Mouse (Mus musculus): ENCODE data around the gene Ptprcap. TPM values are rescaled to one million over a fixed set of nuclear protein-coding genes. Genes with fewer than 3 reads are reported as not detected.

Ptprcap gene
- polyA plus RNA-seq, 1 experiment from 2014 or later = 4.8 TPM

DNA sequence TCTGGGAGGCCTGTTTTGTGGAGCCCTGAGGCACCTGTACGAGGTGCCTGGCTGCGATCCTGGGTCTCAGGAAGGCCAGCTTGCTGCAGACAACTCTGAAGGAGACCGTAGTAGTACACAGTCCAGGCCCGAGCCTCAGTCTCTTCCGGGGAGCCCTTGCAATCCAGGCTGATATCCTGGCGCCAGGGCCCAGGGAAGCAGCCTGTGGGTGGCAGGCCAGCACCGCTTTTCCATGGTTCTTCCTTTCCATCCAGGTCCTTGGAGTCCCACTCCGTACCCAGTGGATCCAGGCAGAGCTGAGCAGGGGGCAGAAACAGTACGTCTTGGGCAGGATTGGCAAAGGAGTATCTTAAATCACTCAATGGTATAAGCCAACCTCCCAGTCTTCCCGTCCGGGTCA lies 19.5 kb downstream of the Ptprcap start:
- no peak overlapping the region for H3K9ac ChIP-seq

DNA sequence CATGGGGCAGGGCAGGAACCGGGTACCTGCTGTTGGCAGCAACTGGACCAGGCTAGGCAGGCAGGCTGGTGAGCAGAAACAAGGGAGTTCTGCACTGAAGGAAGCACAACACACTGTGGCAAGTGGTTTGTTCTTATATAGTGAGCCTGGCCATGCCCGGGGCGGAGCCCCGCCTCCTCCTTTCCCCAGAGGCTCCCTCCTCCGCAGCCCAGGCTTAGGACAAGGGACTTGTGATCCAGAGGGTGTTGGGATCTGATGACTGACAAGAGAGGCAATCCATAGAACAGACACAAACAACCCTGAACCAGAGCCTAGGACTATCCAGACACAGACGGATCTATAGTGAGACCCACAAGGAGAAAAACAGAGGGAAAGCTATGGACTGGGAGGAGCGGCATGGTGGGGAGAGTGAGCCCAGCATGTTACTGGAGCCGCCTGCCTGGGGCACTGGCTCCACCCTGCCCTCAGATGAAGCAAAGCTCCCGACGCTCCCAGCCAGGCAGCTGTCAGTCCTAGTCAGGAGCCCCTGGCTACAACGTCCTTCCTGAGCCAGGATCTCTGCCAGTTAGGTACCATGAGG lies 22.1 kb downstream of the Ptprcap start, which contains the start of gene Carns1:
Gene Carns1, minus strand, starts transcription at position 112 of the 580 bp plus-strand sequence.
- Histone ChIP-seq H3K27me3 (no peaks in the 10 kb centered on the region), H3K36me3 (no peaks in the 10 kb centered on the region), H3K9me3 (replicated peaks) (no peaks in the 10 kb centered on the region), H3K27ac (replicated peaks) (peak within 1 kb of the TSS; percentile 24), H3K4me3 (replicated peaks) (0 out of 2 replicates have a peak within 1 kb of the TSS, but pooled peaks have one; percentile 1), H3K9ac (no peak within 1 kb of the TSS), H3K4me2 (replicated peaks) (peak within 1 kb of the TSS; percentile 26), H3K4me1 (peaks cover 26% of the 10 kb centered on the region)
- WGBS = 8% methylated on average over 11 of the region's 11 CpGs
- ATAC-seq (ENCODE audit: insufficient number of reproducible peaks, low FRiP score, low TSS enrichment, low read depth) = peak; percentile 74

More for the DNA sequence above, 19.5 kb downstream of the Ptprcap start:
- no peak overlapping the region for H3K4me2 ChIP-seq (replicated peaks)
- no peak for ATAC-seq (ENCODE audit: insufficient number of reproducible peaks, low FRiP score, low TSS enrichment, low read depth)
- peaks cover 36% of the 10 kb centered on the region for H3K4me1 ChIP-seq
- H3K27ac ChIP-seq (replicated peaks) = no peak overlapping the region
- no peaks in the 10 kb centered on the region for H3K9me3 ChIP-seq (replicated peaks)
- 53% methylated on average over 11 of the region's 11 CpGs for WGBS
- H3K27me3 ChIP-seq = no peaks in the 10 kb centered on the region
- H3K36me3 ChIP-seq = no peaks in the 10 kb centered on the region
- H3K4me3 ChIP-seq (replicated peaks) = no peak overlapping the region

DNA sequence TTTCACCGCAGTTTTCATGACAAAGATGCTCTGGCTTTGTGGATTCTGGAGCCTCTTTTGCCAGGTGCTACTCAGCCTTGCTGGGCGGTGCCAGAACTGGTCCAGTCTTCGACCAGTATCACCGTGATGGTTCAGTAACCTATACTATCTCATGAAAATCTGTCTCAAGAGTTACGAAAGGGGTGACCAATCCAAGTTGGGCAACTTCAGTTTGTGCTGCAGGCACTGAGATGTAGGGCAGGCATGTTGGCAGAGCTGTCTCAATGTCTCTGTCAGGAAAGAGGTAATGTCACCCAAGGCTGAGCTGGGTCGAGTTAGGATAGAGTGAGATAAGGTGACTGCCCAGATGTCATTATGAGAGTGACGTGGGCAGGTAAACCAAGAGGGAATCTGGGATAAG lies 27.0 kb downstream of the Ptprcap start:
- no peaks in the 10 kb centered on the region for H3K36me3 ChIP-seq
- no peak overlapping the region for H3K4me3 ChIP-seq (replicated peaks)
- no peaks in the 10 kb centered on the region for H3K9me3 ChIP-seq (replicated peaks)
- no peak for ATAC-seq (ENCODE audit: insufficient number of reproducible peaks, low FRiP score, low TSS enrichment, low read depth)
- H3K4me2 ChIP-seq (replicated peaks) = no peak overlapping the region
- no peak overlapping the region for H3K27ac ChIP-seq (replicated peaks)
- no peaks in the 10 kb centered on the region for H3K27me3 ChIP-seq
- peaks cover 19% of the 10 kb centered on the region for H3K4me1 ChIP-seq
- no peak overlapping the region for H3K9ac ChIP-seq
- WGBS = 83% methylated on average over 7 of the region's 7 CpGs

DNA sequence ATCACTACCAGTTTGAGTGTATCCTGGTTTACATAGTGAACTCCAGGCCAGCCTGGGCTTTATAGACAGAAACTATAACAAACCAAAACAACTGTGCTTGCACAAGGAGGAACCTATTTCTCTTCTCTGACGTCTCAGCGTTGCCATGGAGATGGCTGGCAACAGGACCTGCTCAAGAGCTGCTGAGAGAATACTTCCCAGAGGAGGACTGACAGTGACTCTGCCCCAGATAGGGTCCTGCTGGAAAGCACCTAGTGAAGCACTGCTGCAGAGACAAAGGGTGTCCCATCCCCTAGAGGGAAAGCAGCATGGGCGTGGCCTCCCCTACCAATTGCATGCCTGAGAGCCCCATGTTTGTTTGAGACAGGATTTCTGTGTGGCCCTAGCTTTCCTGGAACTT lies 28.5 kb downstream of the Ptprcap start:
- ATAC-seq (ENCODE audit: insufficient number of reproducible peaks, low FRiP score, low TSS enrichment, low read depth) = no peak
- H3K9me3 ChIP-seq (replicated peaks) = no peaks in the 10 kb centered on the region
- H3K36me3 ChIP-seq = no peaks in the 10 kb centered on the region
- H3K27ac ChIP-seq (replicated peaks) = no peak overlapping the region
- 41% methylated on average over 3 of the region's 3 CpGs for WGBS
- no peaks in the 10 kb centered on the region for H3K27me3 ChIP-seq
- H3K4me2 ChIP-seq (replicated peaks) = no peak overlapping the region
- H3K4me3 ChIP-seq (replicated peaks) = no peak overlapping the region
- H3K9ac ChIP-seq = no peak overlapping the region
- H3K4me1 ChIP-seq = peaks cover 16% of the 10 kb centered on the region

DNA sequence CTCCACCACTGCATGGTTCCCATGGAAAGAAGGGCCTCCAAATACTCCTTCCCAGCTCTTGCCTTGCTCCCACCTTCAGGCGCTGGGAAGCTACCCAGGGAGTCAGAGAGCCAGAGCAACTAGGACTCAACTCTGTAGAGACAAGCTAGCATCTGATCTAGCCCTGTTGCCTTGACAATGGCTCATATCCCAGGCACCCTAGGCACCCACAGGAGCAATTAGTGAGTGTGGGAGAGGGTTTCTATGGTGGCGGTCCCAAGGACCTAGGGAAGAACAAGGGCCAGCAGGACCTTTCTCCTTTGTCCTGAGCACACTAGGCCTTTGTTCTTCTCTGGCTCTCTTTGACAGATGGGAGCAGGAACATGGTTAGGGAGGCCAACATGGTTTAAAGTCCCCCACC lies 30.3 kb downstream of the Ptprcap start:
- Histone ChIP-seq H3K4me1 (peaks cover 16% of the 10 kb centered on the region), H3K4me3 (replicated peaks) (no peak overlapping the region), H3K9me3 (replicated peaks) (no peaks in the 10 kb centered on the region), H3K27me3 (no peaks in the 10 kb centered on the region), H3K36me3 (no peaks in the 10 kb centered on the region), H3K27ac (replicated peaks) (no peak overlapping the region), H3K4me2 (replicated peaks) (no peak overlapping the region), H3K9ac (no peak overlapping the region)
- ATAC-seq (ENCODE audit: insufficient number of reproducible peaks, low FRiP score, low TSS enrichment, low read depth) = no peak
- WGBS = 63% methylated on average over 2 of the region's 2 CpGs

DNA sequence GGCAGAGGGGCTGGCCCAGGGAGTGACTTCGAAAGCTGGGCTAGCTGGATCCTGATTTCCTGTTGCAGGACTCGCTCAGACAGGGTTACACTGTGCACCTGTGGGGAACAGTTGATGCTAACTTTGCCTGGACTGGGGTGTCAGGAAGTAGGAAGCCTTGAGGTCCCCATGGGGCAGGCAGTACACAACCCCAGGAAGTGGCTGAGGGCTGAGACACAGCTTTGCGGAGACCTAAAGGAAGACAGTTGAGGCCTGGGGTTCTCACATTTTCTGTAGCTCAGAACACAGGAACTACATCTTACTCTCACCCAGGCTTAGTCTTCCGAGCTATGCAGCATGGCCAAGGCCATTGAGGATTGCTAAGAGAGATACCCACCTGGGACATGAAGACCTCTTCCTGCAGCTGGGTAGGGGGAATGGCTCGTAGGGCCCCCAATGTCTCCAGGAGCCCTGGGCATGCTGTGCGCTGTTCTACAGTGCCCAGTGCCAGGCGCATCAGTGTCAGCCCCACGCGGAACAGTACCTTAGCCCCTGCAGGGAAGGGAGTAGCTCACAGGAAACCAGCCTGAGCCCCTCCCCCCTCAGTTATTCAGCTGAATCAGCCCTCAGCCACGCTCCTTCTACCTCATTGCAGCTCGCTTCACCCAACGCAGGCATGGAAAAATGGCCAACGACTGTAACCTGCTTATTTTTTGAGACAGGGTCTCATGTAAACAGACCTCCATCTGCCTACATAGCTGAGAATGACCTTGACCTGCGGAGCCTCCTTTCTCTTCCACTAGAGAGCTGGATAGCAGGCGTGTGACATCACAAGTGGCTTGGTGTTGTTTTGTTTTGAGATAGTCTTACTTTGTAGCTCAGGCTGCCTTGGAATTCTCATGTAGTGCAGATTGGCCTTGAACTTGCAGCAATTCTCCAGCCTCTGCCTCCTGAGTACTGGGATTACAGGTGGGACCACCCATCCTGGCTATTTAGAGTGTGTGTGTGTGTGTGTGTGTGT lies 31.9 kb downstream of the Ptprcap start:
- H3K27ac ChIP-seq (replicated peaks) = no peak overlapping the region; the same call in 1 of the 2 replicates
- H3K36me3 ChIP-seq = no peaks in the 10 kb centered on the region
- H3K4me3 ChIP-seq (replicated peaks) = no peak overlapping the region
- H3K27me3 ChIP-seq = no peaks in the 10 kb centered on the region
- no peak overlapping the region for H3K9ac ChIP-seq
- no peak overlapping the region for H3K4me2 ChIP-seq (replicated peaks)
- H3K4me1 ChIP-seq = peaks cover 16% of the 10 kb centered on the region
- no peaks in the 10 kb centered on the region for H3K9me3 ChIP-seq (replicated peaks)
- no peak for ATAC-seq (ENCODE audit: insufficient number of reproducible peaks, low FRiP score, low TSS enrichment, low read depth)
- WGBS = 51% methylated on average over 15 of the region's 15 CpGs

DNA sequence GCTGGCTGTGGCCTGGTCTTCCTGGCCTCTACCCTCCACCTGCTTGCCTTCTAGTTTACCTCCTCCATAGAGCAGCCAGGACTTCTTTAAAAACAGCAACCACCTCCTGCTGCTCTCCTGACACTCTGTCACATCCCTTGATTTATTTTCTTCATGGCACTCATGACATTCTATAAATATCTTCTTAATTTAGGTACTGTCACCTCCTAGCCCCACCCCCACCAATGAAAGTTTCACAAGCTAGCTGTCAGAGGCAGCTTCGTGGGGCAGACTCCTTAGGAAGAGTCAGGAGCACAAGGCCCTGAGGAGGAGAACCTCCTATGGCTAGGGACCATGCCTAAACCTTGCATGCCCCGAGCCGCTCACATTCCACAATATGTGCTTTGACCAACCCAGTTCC lies 33.9 kb downstream of the Ptprcap start:
- 70% methylated on average over 3 of the region's 3 CpGs for WGBS
- no peaks in the 10 kb centered on the region for H3K9me3 ChIP-seq (replicated peaks)
- ATAC-seq (ENCODE audit: insufficient number of reproducible peaks, low FRiP score, low TSS enrichment, low read depth) = no peak

DNA sequence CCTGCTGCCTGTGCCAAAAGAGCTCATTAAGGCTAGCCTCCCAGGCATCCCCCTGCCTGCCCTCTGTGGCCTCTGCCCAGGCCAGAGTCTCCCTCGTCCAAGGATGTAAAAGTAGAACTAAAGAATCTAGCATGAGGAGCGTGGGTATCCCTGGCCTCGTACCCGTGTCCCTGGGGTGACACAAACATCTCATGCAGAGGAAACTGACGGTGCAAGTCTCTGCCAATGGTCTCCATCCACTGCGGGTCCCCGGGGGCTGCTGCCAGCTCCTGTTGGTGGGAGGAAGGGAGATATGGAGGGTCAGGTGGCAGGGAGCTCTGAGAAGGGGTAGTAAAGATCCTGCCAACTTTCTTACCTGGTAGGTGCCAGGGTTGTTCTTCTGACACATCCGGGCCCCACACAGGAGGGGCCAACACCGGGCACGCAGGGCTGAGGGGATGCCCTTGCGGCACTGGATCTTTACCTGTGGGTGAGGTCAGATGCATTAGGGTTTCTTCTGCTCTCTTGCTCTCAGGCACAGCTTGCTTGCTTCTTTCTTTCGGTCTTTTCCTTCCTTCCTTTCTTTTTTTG lies 35.7 kb downstream of the Ptprcap start:
- Histone ChIP-seq H3K9me3 (replicated peaks) (no peaks in the 10 kb centered on the region), H3K27ac (replicated peaks) (no peak overlapping the region), H3K4me1 (peaks cover 37% of the 10 kb centered on the region), H3K27me3 (no peaks in the 10 kb centered on the region), H3K4me2 (replicated peaks) (no peak overlapping the region), H3K4me3 (replicated peaks) (no peak overlapping the region), H3K9ac (no peak overlapping the region), H3K36me3 (peaks cover 9% of the 10 kb centered on the region)
- ATAC-seq (ENCODE audit: insufficient number of reproducible peaks, low FRiP score, low TSS enrichment, low read depth) = no peak
- WGBS = 82% methylated on average over 12 of the region's 12 CpGs

More for the DNA sequence above, 33.9 kb downstream of the Ptprcap start:
- Histone ChIP-seq H3K36me3 (no peaks in the 10 kb centered on the region), H3K4me1 (peaks cover 23% of the 10 kb centered on the region), H3K27ac (replicated peaks) (no peak overlapping the region), H3K27me3 (no peaks in the 10 kb centered on the region), H3K4me2 (replicated peaks) (no peak overlapping the region), H3K4me3 (replicated peaks) (no peak overlapping the region), H3K9ac (no peak overlapping the region)

DNA sequence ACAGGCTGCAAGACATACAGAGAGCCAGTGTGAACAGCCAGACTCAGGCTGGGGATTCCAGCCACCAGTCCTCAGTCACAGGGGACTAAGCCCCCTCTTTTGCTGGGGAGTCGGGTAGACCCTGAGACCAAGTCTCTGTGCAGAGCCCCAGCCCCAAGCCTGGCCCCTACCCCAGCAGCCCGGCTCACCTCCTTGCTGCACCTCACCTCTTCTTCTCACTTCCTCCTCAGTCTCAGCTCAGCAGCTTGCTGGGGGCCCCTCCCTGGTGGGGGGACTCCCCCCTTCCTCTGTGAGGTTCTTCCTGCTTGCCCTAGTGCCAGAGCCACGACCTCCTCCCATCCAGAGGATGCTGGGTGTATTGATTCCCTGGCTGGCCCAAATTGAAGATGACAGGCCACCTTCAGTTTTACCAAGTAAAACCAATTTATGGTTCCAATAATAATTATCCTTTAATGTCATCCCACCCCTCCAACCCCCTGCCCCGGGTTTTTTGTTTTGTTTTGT lies 37.5 kb downstream of the Ptprcap start, which contains the start of gene Tbc1d10c:
Gene Tbc1d10c, minus strand, starts transcription at position 454 of the 504 bp plus-strand sequence.
- Histone ChIP-seq H3K4me2 (replicated peaks) (peak within 1 kb of the TSS; percentile 81), H3K9ac (peak within 1 kb of the TSS; percentile 97), H3K9me3 (replicated peaks) (no peaks in the 10 kb centered on the region), H3K4me3 (replicated peaks) (peak within 1 kb of the TSS; percentile 90), H3K4me1 (peaks cover 38% of the 10 kb centered on the region), H3K27me3 (no peaks in the 10 kb centered on the region), H3K27ac (replicated peaks) (peak within 1 kb of the TSS; percentile 96), H3K36me3 (peaks cover 27% of the 10 kb centered on the region)
- 50% methylated on average over 4 of the region's 4 CpGs for WGBS
- no peak for ATAC-seq (ENCODE audit: insufficient number of reproducible peaks, low FRiP score, low TSS enrichment, low read depth)

DNA sequence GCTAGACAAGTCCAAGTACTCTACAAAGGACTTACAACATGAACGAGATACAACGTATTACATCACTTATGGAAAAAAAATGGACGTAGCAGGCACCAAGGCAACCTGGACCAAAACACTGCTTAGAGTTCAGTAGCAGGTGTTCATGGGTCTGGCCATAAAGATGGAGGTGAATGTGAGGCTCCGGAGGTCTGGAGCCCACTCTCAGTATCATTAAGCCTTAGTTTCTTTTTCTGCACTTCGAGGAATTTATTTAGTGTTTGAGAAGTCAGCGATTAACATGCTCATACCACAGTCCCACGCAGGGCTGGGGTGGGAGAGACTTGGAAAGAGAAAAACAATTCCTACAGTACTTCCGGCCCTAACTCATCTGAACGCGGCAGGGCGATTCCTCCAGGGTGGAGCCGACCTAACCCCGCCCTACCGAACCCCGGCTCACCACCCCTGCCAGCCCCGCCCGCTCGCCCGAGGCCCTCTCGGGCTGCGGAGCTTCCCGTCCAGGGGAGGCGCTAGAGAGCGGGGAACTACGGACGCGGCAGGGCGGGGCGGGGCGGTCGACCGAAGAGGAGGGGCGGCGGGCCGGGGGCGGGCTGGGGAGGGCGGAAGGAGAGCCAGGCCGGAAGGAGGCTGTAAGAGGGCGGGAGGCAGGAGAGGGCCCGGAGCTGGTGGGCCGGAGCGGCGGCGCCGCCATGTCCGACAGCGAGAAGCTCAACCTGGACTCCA lies 38.3 kb downstream of the Ptprcap start, which contains the start of gene Ppp1ca:
Gene Ppp1ca, plus strand, starts transcription at position 538 of the 723 bp plus-strand sequence.
- Histone ChIP-seq H3K27ac (replicated peaks) (peak within 1 kb of the TSS; percentile 96), H3K9me3 (replicated peaks) (no peaks in the 10 kb centered on the region), H3K9ac (peak within 1 kb of the TSS; percentile 97), H3K27me3 (no peaks in the 10 kb centered on the region), H3K4me1 (peaks cover 45% of the 10 kb centered on the region), H3K36me3 (peaks cover 35% of the 10 kb centered on the region), H3K4me3 (replicated peaks) (peak within 1 kb of the TSS; percentile 90), H3K4me2 (replicated peaks) (peak within 1 kb of the TSS; percentile 81)
- WGBS = 5% methylated on average over 41 of the region's 47 CpGs
- ATAC-seq (ENCODE audit: insufficient number of reproducible peaks, low FRiP score, low TSS enrichment, low read depth) = peak; percentile 93
